Mouse (Mus musculus): ENCODE measurements around the gene Gm36864.

DNA sequence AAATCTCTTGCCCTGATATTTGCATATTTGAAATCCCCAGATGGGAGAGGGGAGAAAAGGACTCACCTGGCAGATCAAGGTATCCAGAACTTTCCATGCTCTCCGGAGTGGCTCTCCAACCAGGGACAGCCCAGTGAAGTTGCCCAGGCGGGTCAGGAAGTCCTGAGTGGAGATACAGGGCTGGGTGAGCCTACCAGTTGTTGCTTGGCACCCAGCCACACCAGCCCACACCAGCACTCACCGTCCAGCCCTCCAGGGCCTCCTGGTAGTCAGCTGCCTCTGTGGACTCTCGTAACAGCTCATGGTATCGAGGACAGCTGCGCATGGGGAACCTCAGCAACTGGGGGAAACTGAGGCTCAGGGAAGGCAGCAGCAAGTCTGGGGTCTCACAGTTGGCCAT, 19.0 kb downstream of the Gm36864 start:
- no peak for TF ChIP-seq USF1 (IDR thresholded peaks at IDR 0.05; ENCODE audit: low read depth)
- no peak for TF ChIP-seq POLR2A (IDR thresholded peaks at IDR 0.05; ENCODE audit: insufficient read length, low read depth)

All from myocyte (in vitro differentiated cells).